Mouse (Mus musculus) thymus, postnatal 4 days (tissue): Measurements from ENCODE around the gene Marcksl1.

Experiments
- DNase-seq: peaks from one replicate; pipeline ENCODE4 v3.0.0; 2021

The Marcksl1 gene

GRCm38 (mm10) chr4:129513086-129513767, at the start of gene Marcksl1:
Gene Marcksl1, plus strand, starts transcription at chr4:129513581.
- peak; percentile 98 for DNase-seq

- DNase-seq = no peak
Measured at GRCm38 (mm10) chr4:129464286-129464815, 49.0 kb upstream of the Marcksl1 start.

GRCm38 (mm10) chr4:129476047-129476446, 37.3 kb upstream of the Marcksl1 start:
- no peak for DNase-seq

- no peak for DNase-seq
Measured at GRCm38 (mm10) chr4:129479863-129480262, 33.5 kb upstream of the Marcksl1 start.

GRCm38 (mm10) chr4:129481090-129481489, 32.3 kb upstream of the Marcksl1 start:
- no peak for DNase-seq

GRCm38 (mm10) chr4:129490972-129491880, 22.2 kb upstream of the Marcksl1 start, which contains the start of the genes Tssk3 and Fam229a:
Gene Tssk3, minus strand, starts transcription at chr4:129491022.
Gene Fam229a, plus strand, starts transcription at chr4:129491190.
- DNase-seq = peak; percentile 63

- peak; percentile 33 for DNase-seq
Measured at GRCm38 (mm10) chr4:129494681-129495080, 18.7 kb upstream of the Marcksl1 start.

GRCm38 (mm10) chr4:129495672-129496562, 17.5 kb upstream of the Marcksl1 start:
- DNase-seq = no peak

GRCm38 (mm10) chr4:129496631-129497030, 16.8 kb upstream of the Marcksl1 start:
- DNase-seq = peak; percentile 27

GRCm38 (mm10) chr4:129498941-129499340, 14.4 kb upstream of the Marcksl1 start:
- no peak for DNase-seq

- no peak for DNase-seq
Measured at GRCm38 (mm10) chr4:129500017-129500416, 13.4 kb upstream of the Marcksl1 start.

- DNase-seq = peak; percentile 81
Measured at GRCm38 (mm10) chr4:129500607-129501566, 12.5 kb upstream of the Marcksl1 start.

GRCm38 (mm10) chr4:129502327-129502888, 11.0 kb upstream of the Marcksl1 start:
- DNase-seq = no peak

GRCm38 (mm10) chr4:129502901-129503444, 10.4 kb upstream of the Marcksl1 start:
- no peak for DNase-seq

GRCm38 (mm10) chr4:129505511-129505910, 7.9 kb upstream of the Marcksl1 start:
- no peak for DNase-seq

- DNase-seq = no peak
Measured at GRCm38 (mm10) chr4:129507434-129508236, 5.7 kb upstream of the Marcksl1 start.

GRCm38 (mm10) chr4:129508237-129508515, 5.2 kb upstream of the Marcksl1 start:
- DNase-seq = no peak

GRCm38 (mm10) chr4:129508834-129509600, 4.4 kb upstream of the Marcksl1 start:
- no peak for DNase-seq

GRCm38 (mm10) chr4:129509650-129510049, 3.7 kb upstream of the Marcksl1 start:
- DNase-seq = no peak
